Mouse (Mus musculus) thymus, adult 2 months (tissue): ENCODE results near the gene Chd3.
A peak's percentile ranks its signal among the peaks of the same experiment; 100 is the strongest.

Source experiments
- CTCF ChIP-seq: fragments of 200-500 bp; IDR thresholded peaks from 2 replicates; pipeline ENCODE4 v1.5.1; 2012; ENCODE audit warnings: mild to moderate bottlenecking, control low read depth, low read length, moderate library complexity, borderline replicate concordance; ENCODE audit not compliant: control insufficient read depth, poor library complexity, insufficient read depth; ENCODE audit errors: extremely low read depth
- POLR2A ChIP-seq: fragments of 200-500 bp; IDR thresholded peaks from 2 replicates; pipeline ENCODE4 v1.6.1; 2012; ENCODE audit warnings: mild to moderate bottlenecking, low read length, control low read depth, moderate library complexity; ENCODE audit not compliant: control insufficient read depth, poor library complexity, insufficient read depth; ENCODE audit errors: extremely low read depth

DNA sequence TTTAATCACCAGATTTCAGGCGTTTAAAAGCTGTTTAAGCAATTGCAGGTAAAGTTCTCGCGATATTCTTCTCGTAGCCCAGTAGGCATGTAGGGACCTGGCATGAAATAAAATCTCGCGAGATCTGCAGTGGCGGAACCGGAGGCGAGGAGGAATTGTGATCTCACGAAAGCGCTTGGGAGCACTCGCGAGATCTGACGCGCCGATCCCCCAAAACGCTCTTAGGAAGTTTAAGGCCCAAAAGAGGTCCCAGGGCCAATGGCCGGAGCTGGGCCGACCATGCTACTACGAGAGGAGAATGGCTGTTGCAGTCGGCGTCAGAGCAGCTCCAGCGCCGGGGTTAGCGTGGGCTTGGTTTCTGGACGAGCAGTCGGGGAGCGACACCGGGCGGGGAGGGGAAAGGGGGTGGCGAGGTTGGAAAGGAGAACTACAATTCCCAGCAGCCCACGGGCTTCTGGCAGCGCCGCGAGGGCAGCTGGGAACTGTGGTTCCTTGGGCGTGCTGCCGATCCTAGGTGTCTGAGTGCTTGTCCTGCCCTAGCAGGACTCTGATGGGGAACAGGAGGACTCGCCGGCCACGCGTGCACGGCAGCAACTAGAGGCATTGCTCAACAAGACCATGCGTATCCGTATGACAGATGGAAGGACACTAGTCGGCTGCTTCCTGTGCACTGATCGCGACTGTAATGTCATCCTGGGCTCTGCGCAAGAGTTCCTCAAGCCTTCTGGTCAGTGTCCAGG is 26.6 kb upstream of the Chd3 start:
- TF ChIP-seq CTCF (peak; percentile 62; the same call in 1 of the 2 replicates), POLR2A (0 out of 2 replicates have a peak, but pooled peaks have one; percentile 41)
